Mouse (Mus musculus) midbrain, embryonic 15.5 days (tissue): ENCODE measurements at regions not wholly inside any gene's neighbourhood (a gene's known extent, or its start where the extent isn't known, plus 50 kb on each side); places are given as distances from the start of the nearest gene placed in this dataset.
A peak's percentile ranks its signal among the peaks of the same experiment; 100 is the strongest.

ENCODE experiments used
- ATAC-seq: fragments of 200-750 bp; cut with Nextera tagmentation; replicated peaks from 2 replicates; pipeline ENCODE4 v1.8.0; 2017; ENCODE audit warnings: moderate TSS enrichment
- H3K27ac ChIP-seq: fragments of 300-500 bp; sonication (generic); 2 replicates; pipeline ENCODE4 v1.5.1; 2015; ENCODE audit warnings: mild to moderate bottlenecking, inconsistent platforms
- H3K27me3 ChIP-seq: fragments of 300-500 bp; sonication (generic); replicated peaks from 2 replicates; pipeline ENCODE4 v1.6.1; 2015; ENCODE audit warnings: inconsistent platforms
- H3K36me3 ChIP-seq: fragments of 300-500 bp; sonication (generic); replicated peaks from 2 replicates; pipeline ENCODE4 v1.6.1; 2015; ENCODE audit warnings: inconsistent platforms
- H3K4me1 ChIP-seq: fragments of 300-500 bp; sonication (generic); 2 replicates; pipeline ENCODE4 v1.6.1; 2015; ENCODE audit warnings: inconsistent platforms
- H3K4me2 ChIP-seq: fragments of 300-500 bp; sonication (generic); 2 replicates; pipeline ENCODE4 v1.6.1; 2015; ENCODE audit warnings: inconsistent platforms, mild to moderate bottlenecking, moderate library complexity
- H3K4me3 ChIP-seq: fragments of 300-500 bp; sonication (generic); 2 replicates; pipeline ENCODE4 v1.5.1; 2015; ENCODE audit warnings: mild to moderate bottlenecking, inconsistent platforms
- H3K9ac ChIP-seq: fragments of 300-500 bp; sonication (generic); 2 replicates; pipeline ENCODE4 v1.6.1; 2015; ENCODE audit warnings: mild to moderate bottlenecking, inconsistent platforms
- H3K9me3 ChIP-seq: fragments of 300-500 bp; sonication (generic); 2 replicates; pipeline ENCODE4 v1.6.1; 2016; ENCODE audit warnings: inconsistent platforms
- WGBS: fragments of 180-500 bp; shearing (Covaris S2); methylation state at CpG from one replicate; pipeline ENCODE4 v1.1.7; 2015; ENCODE audit warnings: mixed read lengths; 5-methylcytosine and 5-hydroxymethylcytosine counted together

- ATAC-seq = no peak
- no peaks in the 10 kb centered on the region for H3K9me3 ChIP-seq
- 0 out of 2 replicates have a peak, but pooled peaks cover 2% of the 10 kb centered on the region for H3K4me1 ChIP-seq
- H3K4me3 ChIP-seq = no peak overlapping the region
- H3K4me2 ChIP-seq = no peak overlapping the region
- WGBS = 82% methylated on average over 7 of the region's 7 CpGs
- no peaks in the 10 kb centered on the region for H3K36me3 ChIP-seq
- H3K9ac ChIP-seq = no peak overlapping the region
- H3K27me3 ChIP-seq = no peaks in the 10 kb centered on the region
- no peak overlapping the region for H3K27ac ChIP-seq
Measured at GRCm38 (mm10) chr12:73466484-73466883, 79.7 kb downstream of the Tmem30b start.

DNA sequence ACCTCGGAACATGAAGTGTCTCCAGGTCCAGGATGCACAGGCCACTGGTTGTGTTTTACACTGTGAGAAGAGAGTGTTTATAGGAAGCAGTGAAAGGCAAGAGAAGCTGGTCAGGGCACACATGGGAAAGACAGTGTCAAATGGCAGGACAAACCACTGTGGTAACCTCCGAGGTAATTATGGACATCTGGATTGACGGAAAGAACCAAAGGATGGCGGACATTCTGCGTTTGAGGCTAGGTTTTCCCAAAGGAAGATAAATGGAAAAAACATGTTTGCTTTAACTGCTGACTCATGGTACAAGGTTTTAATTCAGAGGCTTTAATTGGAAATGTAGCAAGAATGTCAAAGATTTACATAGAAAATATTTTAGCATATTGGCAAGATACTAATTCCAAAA lies 80.2 kb downstream of the Tmem30b start:
- ATAC-seq = no peak

GRCm38 (mm10) chr12:73464311-73464710 lies 81.9 kb downstream of the Tmem30b start:
- no peak for ATAC-seq
- Histone ChIP-seq H3K9ac (no peak overlapping the region), H3K4me1 (peaks cover 5% of the 10 kb centered on the region; the same call in 1 of the 2 replicates), H3K4me3 (no peak overlapping the region), H3K27ac (no peak overlapping the region), H3K4me2 (no peak overlapping the region), H3K36me3 (no peaks in the 10 kb centered on the region), H3K9me3 (no peaks in the 10 kb centered on the region), H3K27me3 (no peaks in the 10 kb centered on the region)
- 84% methylated on average over 5 of the region's 5 CpGs for WGBS

More for the DNA sequence above, 80.2 kb downstream of the Tmem30b start:
- H3K27me3 ChIP-seq = no peaks in the 10 kb centered on the region
- no peaks in the 10 kb centered on the region for H3K36me3 ChIP-seq
- WGBS = 83% methylated on average over 5 of the region's 5 CpGs
- no peak overlapping the region for H3K27ac ChIP-seq
- H3K4me2 ChIP-seq = no peak overlapping the region
- no peak overlapping the region for H3K9ac ChIP-seq
- no peak overlapping the region for H3K4me3 ChIP-seq
- H3K4me1 ChIP-seq = 0 out of 2 replicates have a peak, but pooled peaks cover 2% of the 10 kb centered on the region
- H3K9me3 ChIP-seq = no peaks in the 10 kb centered on the region

GRCm38 (mm10) chr12:73462091-73462490 lies 84.1 kb downstream of the Tmem30b start:
- H3K9ac ChIP-seq = no peak overlapping the region
- H3K27ac ChIP-seq = 0 out of 2 replicates have a peak overlapping the region, but pooled peaks have one; percentile 11
- ATAC-seq = no peak
- no peaks in the 10 kb centered on the region for H3K9me3 ChIP-seq
- no peak overlapping the region for H3K4me3 ChIP-seq
- H3K27me3 ChIP-seq = no peaks in the 10 kb centered on the region
- 41% methylated on average over 5 of the region's 5 CpGs for WGBS
- no peaks in the 10 kb centered on the region for H3K36me3 ChIP-seq
- peaks cover 5% of the 10 kb centered on the region; the same call in 1 of the 2 replicates for H3K4me1 ChIP-seq
- H3K4me2 ChIP-seq = no peak overlapping the region

- no peak for ATAC-seq
- Histone ChIP-seq H3K4me3 (no peak overlapping the region), H3K9ac (no peak overlapping the region), H3K9me3 (no peaks in the 10 kb centered on the region), H3K27me3 (no peaks in the 10 kb centered on the region), H3K27ac (no peak overlapping the region), H3K4me1 (peaks cover 5% of the 10 kb centered on the region; the same call in 1 of the 2 replicates), H3K4me2 (no peak overlapping the region), H3K36me3 (no peaks in the 10 kb centered on the region)
- 22% methylated on average over 2 of the region's 2 CpGs for WGBS
Measured at GRCm38 (mm10) chr12:73460291-73460761, 85.9 kb downstream of the Tmem30b start.

- WGBS = 67% methylated on average over 3 of the region's 3 CpGs
- H3K36me3 ChIP-seq = no peaks in the 10 kb centered on the region
- H3K4me3 ChIP-seq = no peak overlapping the region
- H3K27ac ChIP-seq = no peak overlapping the region
- H3K4me1 ChIP-seq = 0 out of 2 replicates have a peak, but pooled peaks cover 2% of the 10 kb centered on the region
- no peak overlapping the region for H3K4me2 ChIP-seq
- H3K27me3 ChIP-seq = no peaks in the 10 kb centered on the region
- H3K9me3 ChIP-seq = no peaks in the 10 kb centered on the region
- no peak for ATAC-seq
- H3K9ac ChIP-seq = no peak overlapping the region
Measured at GRCm38 (mm10) chr12:73451257-73451656, 94.9 kb downstream of the Tmem30b start.

DNA sequence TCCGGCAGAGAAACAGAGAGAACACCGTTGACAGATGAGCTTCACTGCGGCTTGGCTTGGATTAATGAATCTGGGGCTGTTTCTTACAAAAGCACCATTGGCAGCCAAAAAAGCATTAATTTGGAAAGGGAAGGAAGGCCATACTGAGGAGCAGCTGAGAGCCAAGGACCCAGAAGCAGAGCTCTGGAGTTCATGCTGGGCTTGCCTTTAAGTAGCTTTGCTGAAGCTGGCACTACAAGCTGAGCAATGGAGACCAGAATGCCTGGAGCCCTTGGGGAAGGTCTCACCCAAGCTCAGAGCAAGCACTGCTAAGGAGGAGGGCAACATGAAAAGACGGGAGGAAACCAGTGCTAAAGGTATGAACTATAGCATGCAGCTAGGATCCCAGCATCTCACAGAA lies 95.7 kb downstream of the Tmem30b start:
- Histone ChIP-seq H3K9me3 (no peaks in the 10 kb centered on the region), H3K36me3 (no peaks in the 10 kb centered on the region), H3K4me3 (no peak overlapping the region), H3K27ac (no peak overlapping the region), H3K4me1 (0 out of 2 replicates have a peak, but pooled peaks cover 2% of the 10 kb centered on the region), H3K9ac (no peak overlapping the region), H3K4me2 (no peak overlapping the region), H3K27me3 (no peaks in the 10 kb centered on the region)
- WGBS = 77% methylated on average over 4 of the region's 4 CpGs
- ATAC-seq = no peak

- Histone ChIP-seq H3K9ac (no peak overlapping the region), H3K4me3 (no peak overlapping the region), H3K27me3 (no peaks in the 10 kb centered on the region), H3K9me3 (no peaks in the 10 kb centered on the region), H3K4me1 (0 out of 2 replicates have a peak, but pooled peaks cover 2% of the 10 kb centered on the region), H3K4me2 (no peak overlapping the region), H3K36me3 (no peaks in the 10 kb centered on the region), H3K27ac (no peak overlapping the region)
- ATAC-seq = no peak
- 56% methylated on average over 9 of the region's 9 CpGs for WGBS
Measured at GRCm38 (mm10) chr12:73449911-73450520, 96.2 kb downstream of the Tmem30b start.

- Histone ChIP-seq H3K27me3 (no peaks in the 10 kb centered on the region), H3K4me1 (0 out of 2 replicates have a peak, but pooled peaks cover 2% of the 10 kb centered on the region), H3K27ac (no peak overlapping the region), H3K9ac (no peak overlapping the region), H3K4me2 (no peak overlapping the region), H3K4me3 (no peak overlapping the region), H3K36me3 (no peaks in the 10 kb centered on the region), H3K9me3 (no peaks in the 10 kb centered on the region)
- no peak for ATAC-seq
- WGBS = 73% methylated on average over 9 of the region's 9 CpGs
Measured at GRCm38 (mm10) chr12:73449069-73449468, 97.1 kb downstream of the Tmem30b start.

DNA sequence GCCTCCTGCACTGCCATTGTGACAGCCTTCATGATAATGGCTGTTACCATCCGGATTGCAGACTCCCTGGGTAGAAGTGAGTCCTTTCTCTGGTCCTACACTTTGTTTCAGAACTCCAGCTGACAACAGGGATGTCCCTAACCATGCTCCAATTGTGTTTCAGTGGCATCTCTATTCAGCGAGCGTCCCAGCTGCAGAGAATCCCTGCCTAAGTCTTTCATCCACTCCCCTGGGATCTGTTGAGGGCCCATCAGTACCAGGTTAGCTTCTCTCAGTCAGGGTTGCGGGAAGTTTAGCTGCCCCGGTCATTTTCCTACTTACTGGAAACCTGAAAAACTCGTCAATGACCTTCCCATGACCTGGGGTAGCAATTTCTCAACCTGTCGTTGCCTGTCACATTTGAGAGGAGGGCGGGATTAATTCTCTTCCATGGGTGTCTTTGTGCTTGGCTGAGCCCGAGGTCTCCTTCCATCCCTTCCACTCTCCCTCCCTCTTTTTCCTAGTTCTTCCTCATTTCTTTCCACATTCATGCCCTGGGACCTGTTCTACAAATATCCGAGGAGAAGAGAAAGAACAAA lies 97.7 kb downstream of the Tmem30b start:
- 0 out of 2 replicates have a peak, but pooled peaks cover 2% of the 10 kb centered on the region for H3K4me1 ChIP-seq
- no peak overlapping the region for H3K4me2 ChIP-seq
- H3K4me3 ChIP-seq = no peak overlapping the region
- H3K9ac ChIP-seq = no peak overlapping the region
- no peak overlapping the region for H3K27ac ChIP-seq
- H3K36me3 ChIP-seq = no peaks in the 10 kb centered on the region
- WGBS = 54% methylated on average over 10 of the region's 10 CpGs
- H3K27me3 ChIP-seq = no peaks in the 10 kb centered on the region
- no peaks in the 10 kb centered on the region for H3K9me3 ChIP-seq
- ATAC-seq = no peak

- Histone ChIP-seq H3K27ac (no peak overlapping the region), H3K36me3 (no peaks in the 10 kb centered on the region), H3K4me1 (0 out of 2 replicates have a peak, but pooled peaks cover 2% of the 10 kb centered on the region), H3K27me3 (no peaks in the 10 kb centered on the region), H3K4me3 (no peak overlapping the region), H3K9ac (no peak overlapping the region), H3K9me3 (no peaks in the 10 kb centered on the region), H3K4me2 (no peak overlapping the region)
- no peak for ATAC-seq
- WGBS = 94% methylated on average over 6 of the region's 6 CpGs
Measured at GRCm38 (mm10) chr12:73447172-73447571, 99.0 kb downstream of the Tmem30b start.

DNA sequence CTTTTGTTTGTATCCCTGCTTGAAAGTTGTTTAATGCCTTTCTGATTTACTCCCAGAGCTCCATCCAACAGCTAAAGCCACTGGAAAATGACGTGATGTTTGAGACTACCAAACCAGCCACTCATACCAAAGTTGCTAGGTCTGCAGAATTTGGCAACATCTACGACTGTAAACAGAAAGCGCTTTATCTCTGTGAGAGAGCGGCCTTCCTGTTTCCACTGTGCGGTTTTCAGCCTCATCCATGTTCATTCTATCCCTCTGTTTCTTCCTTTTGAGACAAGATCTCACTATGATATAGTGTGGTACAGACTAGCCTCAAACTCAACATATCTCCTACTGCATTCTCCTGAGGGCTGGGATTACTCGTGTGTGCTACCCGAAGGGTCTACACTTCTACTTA lies 100.0 kb downstream of the Tmem30b start:
- no peak overlapping the region for H3K4me3 ChIP-seq
- 0 out of 2 replicates have a peak, but pooled peaks cover 2% of the 10 kb centered on the region for H3K4me1 ChIP-seq
- no peaks in the 10 kb centered on the region for H3K9me3 ChIP-seq
- WGBS = 90% methylated on average over 7 of the region's 7 CpGs
- no peak for ATAC-seq
- H3K9ac ChIP-seq = no peak overlapping the region
- H3K4me2 ChIP-seq = no peak overlapping the region
- no peaks in the 10 kb centered on the region for H3K36me3 ChIP-seq
- no peaks in the 10 kb centered on the region for H3K27me3 ChIP-seq
- H3K27ac ChIP-seq = no peak overlapping the region

DNA sequence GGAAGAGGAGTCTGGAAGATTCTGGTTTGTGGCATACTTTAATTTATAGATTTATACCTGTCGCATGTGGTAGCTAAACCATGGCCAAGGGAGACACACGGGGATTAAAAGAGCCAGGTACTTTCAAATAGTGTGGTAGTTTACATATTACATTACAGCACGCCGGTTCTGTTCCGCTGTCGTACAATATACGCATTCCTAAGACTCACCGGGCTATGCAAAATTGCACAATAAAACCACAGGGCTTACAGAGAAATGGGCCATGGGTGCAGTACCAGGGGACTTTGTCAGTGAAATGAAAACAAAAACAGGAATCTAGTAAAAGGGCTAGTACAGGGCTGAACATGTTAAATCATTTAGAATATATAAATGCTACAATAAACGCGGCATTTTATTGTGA lies 100.6 kb downstream of the Tmem30b start:
- ATAC-seq = no peak
- WGBS = 87% methylated on average over 10 of the region's 10 CpGs

More for the DNA sequence above, 100.6 kb downstream of the Tmem30b start:
- no peaks in the 10 kb centered on the region for H3K4me1 ChIP-seq
- no peaks in the 10 kb centered on the region for H3K9me3 ChIP-seq
- no peak overlapping the region for H3K4me3 ChIP-seq
- H3K27me3 ChIP-seq = no peaks in the 10 kb centered on the region
- no peak overlapping the region for H3K27ac ChIP-seq
- H3K9ac ChIP-seq = no peak overlapping the region
- no peaks in the 10 kb centered on the region for H3K36me3 ChIP-seq
- H3K4me2 ChIP-seq = no peak overlapping the region
